9 mouse cellular contexts compared by ENCODE assay signal in the genomic region with DNA sequence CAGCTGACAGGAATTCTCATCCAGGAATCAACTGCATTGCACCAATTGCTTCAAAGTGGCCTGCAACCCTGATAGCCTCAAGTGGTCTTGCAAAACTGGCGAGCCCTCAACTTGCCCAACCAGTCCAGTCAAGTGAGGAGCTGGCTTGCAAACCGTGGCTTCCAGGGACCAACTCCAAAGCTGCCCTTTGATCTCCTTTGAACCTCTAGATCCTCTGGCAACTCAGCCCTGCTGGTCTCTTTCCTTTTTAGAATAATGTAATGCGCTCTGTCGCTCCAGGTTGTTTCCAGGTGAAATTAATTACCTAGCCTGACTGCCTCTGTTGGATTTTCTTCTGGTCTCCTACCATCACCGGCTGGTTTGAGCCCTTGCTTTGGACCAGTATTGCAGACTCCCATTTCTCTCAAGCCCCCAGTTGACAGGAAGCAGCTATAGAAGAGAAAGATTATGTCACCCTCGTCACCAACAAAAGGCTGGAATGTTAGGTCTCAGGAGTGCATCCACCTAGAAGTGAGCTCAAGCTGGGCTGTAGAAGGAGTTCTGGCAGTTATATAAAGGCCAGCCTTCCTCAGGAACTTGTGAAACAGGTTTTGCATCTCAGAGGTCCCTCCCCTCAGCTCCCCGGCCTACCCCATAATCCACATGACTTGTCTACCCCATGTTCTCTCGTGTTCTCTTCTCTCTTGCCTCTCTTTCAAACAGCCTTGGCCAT. TPM values are rescaled to one million over a fixed set of nuclear protein-coding genes. Genes with fewer than 3 reads are reported as not detected.
DNase-seq lines count a peak whose midpoint lies in the region; ATAC-seq and TF ChIP-seq lines count a peak whose summit lies in the region.
"Had no signal": no experiment of that assay in that cellular context is flagged by ENCODE, and none has a peak within 500 bp of the region (broad histone marks: within the 10 kb centered on the region; RNA-seq: fewer than 3 reads in every experiment).

No protein-coding gene starts in this region.

- WGBS in kidney, embryonic 16.5 days = 49% methylated on average over 8 of the region's 8 CpGs
- WGBS in thymus, adult 2 months = 81% methylated on average over 8 of the region's 8 CpGs

- no peaks in the 10 kb centered on the region for H3K27me3 ChIP-seq in kidney, embryonic 16.5 days (ENCODE audit: insufficient read depth, low read length)
- no peaks in the 10 kb centered on the region for H3K27me3 ChIP-seq in thymus, adult 2 months (ENCODE audit: control insufficient read depth, insufficient read depth, low read length)
- H3K27me3 ChIP-seq: heart, embryonic 15.5 days had no signal

- no peak for TF ChIP-seq CTCF in thymus, adult 2 months (IDR thresholded peaks at IDR 0.05; ENCODE audit: borderline replicate concordance, control insufficient read depth, extremely low read depth, insufficient read depth, low read length, poor library complexity)

- TF ChIP-seq POLR2A in thymus, adult 2 months (IDR thresholded peaks at IDR 0.05; ENCODE audit: control insufficient read depth, extremely low read depth, insufficient read depth, low read length, poor library complexity) = no peak

- H3K36me3 ChIP-seq in kidney, embryonic 16.5 days (ENCODE audit: insufficient read depth, low read length) = no peaks in the 10 kb centered on the region
- no peaks in the 10 kb centered on the region for H3K36me3 ChIP-seq in thymus, adult 2 months (ENCODE audit: control insufficient read depth, insufficient read depth, low read length)
- H3K36me3 ChIP-seq: heart, embryonic 15.5 days had no signal

- DNase-seq in fat pad, adult 2 months (ENCODE audit: extremely low read depth, low read depth, low spot score) = peak; percentile 98
- DNase-seq in lung, postnatal 14 days = peak; percentile 67
- no peak for DNase-seq in frontal cortex, postnatal 14 days (ENCODE audit: low spot score in 2 of 2)
- DNase-seq in thymus, adult 2 months = no peak
- no peak for DNase-seq in gastrocnemius, adult 18-20 months (ENCODE audit: low spot score)

- no peak overlapping the region for H3K9ac ChIP-seq in kidney, embryonic 16.5 days (replicated peaks; ENCODE audit: low read length)
- H3K9ac ChIP-seq: heart, embryonic 15.5 days had no signal

- peak overlapping the region; percentile 66 for H3K27ac ChIP-seq in brown adipose tissue, adult 24 weeks (replicated peaks; ENCODE audit: low read depth, low read length)
- peak overlapping the region; percentile 85 for H3K27ac ChIP-seq in kidney, embryonic 16.5 days (ENCODE audit: low read length)
- H3K27ac ChIP-seq in thymus, adult 2 months (ENCODE audit: control insufficient read depth, insufficient read depth, low read length) = no peak overlapping the region
- H3K27ac ChIP-seq: heart, embryonic 15.5 days had no signal

- no peaks in the 10 kb centered on the region for H3K9me3 ChIP-seq in kidney, embryonic 16.5 days (ENCODE audit: low read length)
- H3K9me3 ChIP-seq: heart, embryonic 15.5 days had no signal

- 0 out of 2 replicates have a peak, but pooled peaks have one; percentile 71 for ATAC-seq in kidney, embryonic 16.5 days (ENCODE audit: low FRiP score, low TSS enrichment)
- ATAC-seq: forebrain, embryonic 16.5 days had no signal

- H3K4me2 ChIP-seq in kidney, embryonic 16.5 days (replicated peaks; ENCODE audit: low read depth, low read length) = no peak overlapping the region
- H3K4me2 ChIP-seq: heart, embryonic 15.5 days had no signal

- 0 out of 2 replicates have a peak, but pooled peaks cover 7% of the 10 kb centered on the region for H3K4me1 ChIP-seq in brown adipose tissue, adult 24 weeks (ENCODE audit: control insufficient read depth, insufficient read depth, insufficient read length, low read length)
- no peaks in the 10 kb centered on the region for H3K4me1 ChIP-seq in kidney, embryonic 16.5 days (ENCODE audit: insufficient read depth, low read length)
- H3K4me1 ChIP-seq in thymus, adult 2 months (replicated peaks; ENCODE audit: control insufficient read depth, insufficient read depth, low read length) = no peaks in the 10 kb centered on the region
- H3K4me1 ChIP-seq: heart, embryonic 15.5 days had no signal

- no peak overlapping the region for H3K4me3 ChIP-seq in brown adipose tissue, adult 24 weeks (ENCODE audit: insufficient read depth, low read depth, low read length)
- H3K4me3 ChIP-seq in kidney, embryonic 16.5 days (ENCODE audit: low read length) = no peak overlapping the region
- no peak overlapping the region for H3K4me3 ChIP-seq in thymus, adult 2 months (ENCODE audit: control insufficient read depth, insufficient read depth, low read length)
- H3K4me3 ChIP-seq: heart, embryonic 15.5 days had no signal

RNA-seq across cellular contexts. Expression of a gene that starts 49.8 kb away (rescaled TPM):
- 166 and 209 TPM in 2 replicates for polyA plus RNA-seq in brown adipose tissue, adult 24 weeks (2012; ENCODE audit: insufficient read depth, insufficient read length, missing spikeins)
- 77.1 and 82.6 TPM in 2 replicates for polyA plus RNA-seq in kidney, embryonic 16.5 days (2015; fragmentation: Nextera tagmentation; extraction: Ambion mirVana)
- 5.1 and 5.4 TPM in 2 replicates for polyA plus RNA-seq in thymus, adult 2 months (2012; rRNA removed)
- total RNA-seq in gastrocnemius, adult 18-20 months (2021) = 10 to 100 TPM; 36.0 to 41.7 TPM

Comparison
In these comparisons a context has a peak if more than half of its experiments do, and no peak if none do; other contexts are left out.
1. DNase-seq: peak in fat pad, adult 2 months (single experiment) and lung, postnatal 14 days (single experiment); none in frontal cortex, postnatal 14 days (0 of 2), thymus, adult 2 months (single experiment) and gastrocnemius, adult 18-20 months (single experiment).
2. RNA of a gene that starts 49.8 kb away (polyA plus RNA-seq): 166 to 209 TPM in brown adipose tissue, adult 24 weeks and 77.1 to 82.6 TPM in kidney, embryonic 16.5 days; 5.1 to 5.4 TPM in thymus, adult 2 months; every median in the first group is over 10 times any median in the second.